Mouse (Mus musculus): ENCODE results near the gene Hist1h2ah.

The Hist1h2ah gene

GRCm38 (mm10) chr13:22007872-22008271 lies 27.5 kb downstream of the Hist1h2ah start:
- no peak for DNase-seq

GRCm38 (mm10) chr13:22007121-22007510 lies 28.3 kb downstream of the Hist1h2ah start:
- no peak for DNase-seq

- DNase-seq = peak; percentile 80
These were observed 28.8 kb downstream of the Hist1h2ah start for GRCm38 (mm10) chr13:22006334-22007120.

- peak; percentile 69 for DNase-seq
These were observed 29.6 kb downstream of the Hist1h2ah start for GRCm38 (mm10) chr13:22005605-22006333.

- DNase-seq = peak; percentile 44
These were observed 33.5 kb downstream of the Hist1h2ah start for GRCm38 (mm10) chr13:22001823-22002222.

- no peak for DNase-seq
These were observed 34.0 kb downstream of the Hist1h2ah start for GRCm38 (mm10) chr13:22001346-22001745.

- DNase-seq = no peak
These were observed 36.2 kb downstream of the Hist1h2ah start for GRCm38 (mm10) chr13:21999147-21999546.

GRCm38 (mm10) chr13:21998412-21998811 lies 37.0 kb downstream of the Hist1h2ah start:
- DNase-seq = no peak

GRCm38 (mm10) chr13:21997821-21998220 lies 37.5 kb downstream of the Hist1h2ah start:
- no peak for DNase-seq

- DNase-seq = no peak
These were observed 38.1 kb downstream of the Hist1h2ah start for GRCm38 (mm10) chr13:21997201-21997820.

GRCm38 (mm10) chr13:21996840-21997185 lies 38.6 kb downstream of the Hist1h2ah start:
- DNase-seq = no peak

GRCm38 (mm10) chr13:21996101-21996839 lies 39.1 kb downstream of the Hist1h2ah start:
- no peak for DNase-seq

GRCm38 (mm10) chr13:21995331-21995914 lies 39.9 kb downstream of the Hist1h2ah start:
- DNase-seq = peak; percentile 64

- no peak for DNase-seq
These were observed 40.5 kb downstream of the Hist1h2ah start for GRCm38 (mm10) chr13:21994896-21995295.

GRCm38 (mm10) chr13:21993957-21994738 lies 41.2 kb downstream of the Hist1h2ah start:
- DNase-seq = peak; percentile 72

- DNase-seq = no peak
These were observed 42.8 kb downstream of the Hist1h2ah start for GRCm38 (mm10) chr13:21992550-21992949.

Measured in thymus, postnatal 4 days (tissue).